Mouse (Mus musculus) left cerebral cortex, adult 8-10 months (tissue): Measurements from ENCODE around the gene Pnldc1. TPM values are rescaled to one million over a fixed set of nuclear protein-coding genes. Genes with fewer than 3 reads are reported as not detected.

ENCODE experiments used
- DNase-seq, 2 experiments: peaks; one replicate each; pipeline ENCODE4 v3.0.0; 2022; ENCODE audit warnings: low spot score in 2 of 2
- microRNA-seq, 2 experiments: library from miRNA; unstranded; fragments of <30 nt; microRNA quantifications; one replicate each; pipeline ENCODE4 v1.2.0; 2022
- total RNA-seq, 4 experiments: library from RNA; stranded (reverse); gene quantifications; 2 replicates each; pipeline ENCODE4 v1.2.4; 2022

Gene Pnldc1
- total RNA-seq, 4 experiments from 2014 or later: 1.5 to 2.9 (median 2.0) TPM

DNA sequence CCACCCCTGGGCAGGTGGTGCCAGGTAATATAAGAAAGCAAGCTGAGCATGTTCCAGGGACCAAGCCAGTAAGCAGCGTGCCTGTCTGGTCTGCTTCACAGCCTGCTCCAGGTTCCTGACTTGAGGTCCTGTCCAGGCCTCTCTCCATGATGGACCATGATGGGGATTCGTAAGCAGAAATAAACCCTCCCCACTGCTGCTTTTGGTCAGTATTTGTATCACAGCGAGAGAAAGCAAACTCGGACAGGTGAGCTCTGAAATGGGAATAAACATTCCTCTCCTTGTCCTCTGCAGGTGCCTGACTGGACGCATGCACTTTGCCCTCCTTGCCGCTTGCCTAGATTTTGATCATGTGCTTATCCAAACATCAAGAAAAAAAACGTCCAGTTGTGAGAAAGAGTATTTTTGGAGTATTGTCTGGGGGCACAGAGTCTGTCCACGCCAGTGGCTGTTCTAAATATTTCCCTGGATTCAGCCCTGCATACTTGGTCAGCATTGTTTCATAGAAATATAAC is 51.0 kb downstream of the Pnldc1 start:
- no peak for DNase-seq

DNA sequence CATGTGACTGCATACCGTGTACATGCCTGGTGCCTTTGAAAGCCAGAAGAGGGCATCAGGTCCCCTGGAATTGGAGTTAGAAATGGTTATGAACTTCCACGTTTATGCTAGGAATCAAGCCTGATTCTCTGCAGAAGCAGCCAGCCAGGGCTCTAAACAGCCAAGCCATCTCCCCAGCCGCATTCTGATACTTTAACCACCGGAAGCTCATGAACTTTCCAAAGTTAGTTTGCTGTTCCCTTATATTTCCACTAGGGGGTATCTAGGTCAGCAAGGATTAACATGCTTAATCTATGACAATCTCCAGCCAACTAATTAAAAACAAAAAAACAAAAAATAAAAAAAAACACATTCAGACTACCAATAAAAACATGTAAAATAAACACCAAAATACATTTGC is 52.0 kb downstream of the Pnldc1 start:
- DNase-seq: no peak

GRCm38 (mm10) chr17:12857395-12857794 is 52.6 kb downstream of the Pnldc1 start:
- DNase-seq: no peak

DNA sequence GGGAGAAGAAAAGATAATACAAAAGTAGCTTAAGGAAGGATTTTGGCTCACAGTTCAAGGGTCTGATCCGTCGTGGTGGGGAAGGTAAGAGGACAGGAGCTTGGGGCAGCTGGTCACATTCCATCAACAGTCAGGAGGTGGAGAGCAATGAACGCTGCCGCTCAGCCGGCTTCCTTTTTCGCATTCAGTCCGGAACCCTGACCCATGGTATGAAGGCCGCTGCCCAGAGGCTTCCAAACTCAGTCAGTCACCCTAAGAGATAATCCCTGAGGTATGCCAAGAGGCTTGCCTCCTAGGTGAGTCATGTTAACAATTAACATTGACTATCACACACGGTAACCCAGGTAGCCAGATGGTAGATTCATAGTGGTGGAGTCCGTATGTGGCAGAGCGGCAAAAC is 55.6 kb downstream of the Pnldc1 start:
- DNase-seq: no peak

GRCm38 (mm10) chr17:12853821-12854220 is 56.2 kb downstream of the Pnldc1 start:
- DNase-seq: peak in 1 of 2 experiments; percentile 53

DNA sequence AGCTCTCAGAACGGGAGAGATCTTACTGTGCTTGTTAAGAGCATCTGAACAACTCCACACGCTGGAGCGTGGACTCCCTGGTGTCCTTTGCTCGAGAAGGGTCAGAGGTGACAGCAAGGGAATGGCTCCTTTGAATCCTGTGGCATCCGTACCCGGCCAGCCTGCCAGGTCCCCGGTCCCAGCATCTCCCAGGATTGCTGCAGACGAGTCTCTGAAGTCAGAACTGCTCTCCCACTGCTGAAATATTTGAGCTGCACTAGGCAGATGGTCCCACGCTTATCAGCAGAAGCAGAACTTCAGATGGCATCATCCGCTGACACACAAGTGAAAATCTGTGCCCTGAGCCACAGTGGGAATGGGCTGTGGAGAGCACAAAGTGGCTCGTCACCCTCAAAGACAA is 58.3 kb downstream of the Pnldc1 start:
- peak in 1 of 2 experiments; percentile 44 for DNase-seq

- peak in 1 of 2 experiments; percentile 79 for DNase-seq
These were observed 60.1 kb downstream of the Pnldc1 start for GRCm38 (mm10) chr17:12849778-12850382.

- DNase-seq: no peak
These were observed 62.3 kb downstream of the Pnldc1 start for GRCm38 (mm10) chr17:12847736-12848135.

GRCm38 (mm10) chr17:12846474-12846873 is 63.6 kb downstream of the Pnldc1 start:
- peak in 1 of 2 experiments; percentile 67 for DNase-seq

DNA sequence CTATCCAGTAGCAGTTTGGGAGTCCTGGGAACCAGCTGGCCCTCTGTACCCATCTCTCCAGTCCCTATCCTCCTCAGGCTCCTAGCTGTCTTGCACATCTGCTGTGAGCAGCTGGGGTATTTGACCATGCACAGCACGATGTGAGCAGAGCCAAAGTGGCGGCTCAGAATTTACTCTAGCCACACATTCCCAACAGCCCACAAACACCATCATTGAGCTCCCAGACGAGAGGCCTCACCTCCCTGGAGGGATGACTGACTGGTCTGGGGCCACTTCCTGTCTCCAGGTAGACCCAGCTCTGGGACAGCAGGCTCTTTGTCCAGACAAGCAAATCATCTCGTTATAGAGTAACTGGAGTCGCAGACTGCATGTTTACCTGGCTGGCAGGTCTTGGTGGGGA is 64.2 kb downstream of the Pnldc1 start:
- DNase-seq: peak in 1 of 2 experiments; percentile 10

DNA sequence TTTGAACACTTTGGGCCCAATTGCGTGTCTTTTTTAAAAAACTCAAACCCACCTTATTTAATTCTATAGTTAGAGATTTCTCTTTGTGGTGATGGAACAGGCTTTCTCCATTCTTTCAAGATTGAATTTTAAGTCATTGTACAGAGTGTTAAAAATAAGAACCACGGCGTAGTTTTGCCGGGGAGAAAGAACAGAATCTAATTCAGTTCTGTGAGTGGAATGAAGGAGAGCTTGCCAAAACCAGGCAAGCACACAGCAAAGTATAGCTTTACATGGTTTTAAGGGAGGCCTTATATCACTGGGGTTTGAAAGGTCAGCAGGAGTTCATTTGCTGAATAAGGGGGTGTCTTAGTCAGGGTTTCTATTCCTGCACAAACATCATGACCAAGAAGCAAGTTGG is 65.5 kb downstream of the Pnldc1 start:
- DNase-seq: no peak

DNA sequence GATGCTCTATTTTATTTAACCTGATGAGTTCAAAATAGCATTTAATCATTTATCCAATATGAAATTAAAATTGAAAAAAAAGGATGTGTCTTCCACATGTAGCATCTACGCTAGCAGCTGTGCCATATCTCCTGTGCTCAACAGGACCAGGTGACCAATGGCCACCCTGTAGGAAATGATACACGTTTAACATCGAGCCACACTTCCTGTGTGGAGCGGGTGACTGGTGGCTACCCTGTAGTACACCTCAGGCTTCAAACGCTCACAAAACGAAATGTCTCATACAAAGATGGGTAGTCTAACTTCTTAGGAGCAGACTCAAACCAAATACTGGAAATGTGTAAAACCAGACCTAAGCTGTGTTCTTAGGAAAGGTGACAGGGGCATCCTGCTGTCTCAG is 66.2 kb downstream of the Pnldc1 start:
- no peak for DNase-seq

- peak in 1 of 2 experiments; percentile 80 for DNase-seq
These were observed 70.4 kb downstream of the Pnldc1 start for GRCm38 (mm10) chr17:12839475-12840267.

Small RNA genes lying within 50 kb of the gene (microRNA-seq; reads per million reads assigned to microRNA genes)
- gene Gm24085: 0 reads per million in 2 experiments

Other genes starting within 250 kb of the Pnldc1 start
- gene Slc22a1, start 234.4 kb downstream of the Pnldc1 start, total RNA-seq: 1 to 10 TPM in 1 of 4 experiments, under 1 TPM in 2, not detected in 1; 0.97 to 2.4 (median 0.98) TPM
- 10 to 100 TPM; 26.6 to 27.7 (median 27.2) TPM for gene Igf2r, start 140.6 kb downstream of the Pnldc1 start, total RNA-seq
- 10 to 100 TPM; 27.0 to 33.2 (median 27.9) TPM for gene Mas1, start 42.1 kb downstream of the Pnldc1 start, total RNA-seq
- gene Mrgprh, start 34.2 kb downstream of the Pnldc1 start, total RNA-seq: under 1 TPM in 3 of 4 experiments, not detected in 1; 0.33 to 0.68 (median 0.39) TPM
- gene Tcp1, start 5.5 kb upstream of the Pnldc1 start, total RNA-seq: 100 to 1,000 TPM; 209 to 229 (median 211) TPM
- gene Mrpl18, start 6.1 kb upstream of the Pnldc1 start, total RNA-seq: 10 to 100 TPM; 54.3 to 65.1 (median 61.2) TPM
- 1 to 10 TPM; 5.4 to 6.9 (median 6.2) TPM for gene Acat3, start 30.4 kb upstream of the Pnldc1 start, total RNA-seq
- 10 to 100 TPM; 66.3 to 83.6 (median 76.6) TPM for gene Acat2, start 50.5 kb upstream of the Pnldc1 start, total RNA-seq
- gene Wtap, start 83.9 kb upstream of the Pnldc1 start, total RNA-seq: 10 to 100 TPM; 51.8 to 58.0 (median 54.8) TPM
- gene Sod2, start 96.6 kb upstream of the Pnldc1 start, total RNA-seq: 100 to 1,000 TPM; 253 to 266 (median 261) TPM
- gene Gpr31b, start 142.1 kb upstream of the Pnldc1 start, total RNA-seq: under 1 TPM in 1 of 4 experiments, not detected in 3; 0.42 TPM
- under 1 TPM; 0.34 to 0.93 (median 0.69) TPM for gene Tcp10b, start 150.9 kb upstream of the Pnldc1 start, total RNA-seq
- under 1 TPM in 1 of 4 experiments, not detected in 3; 0.17 TPM for gene Unc93a, start 221.6 kb upstream of the Pnldc1 start, total RNA-seq